ENCODE assay signal across 8 mouse cellular contexts in genomic region chr8:56294886-56295555, GRCm38 (mm10). TPM values are rescaled to one million over a fixed set of nuclear protein-coding genes. Genes with fewer than 3 reads are reported as not detected.
DNase-seq lines count a peak whose midpoint lies in the region; ATAC-seq lines count a peak whose summit lies in the region.

No protein-coding gene starts in this region.

- ATAC-seq in kidney, embryonic 16.5 days (ENCODE audit: low FRiP score, low TSS enrichment) = peak; percentile 55
- no peak for ATAC-seq in embryonic facial prominence, embryonic 12.5 days (ENCODE audit: insufficient number of reproducible peaks, insufficient read depth, low FRiP score, low TSS enrichment)
- ATAC-seq in hindbrain, embryonic 14.5 days (ENCODE audit: low FRiP score) = no peak; the same call in 1 of the 2 replicates
- ATAC-seq in midbrain, embryonic 15.5 days (replicated peaks) = peak; percentile 32; the same call in 1 of the 2 replicates

- no peaks in the 10 kb centered on the region; the same call in none of the 2 replicates for H3K27me3 ChIP-seq in kidney, embryonic 16.5 days (ENCODE audit: insufficient read depth, low read length)
- 0 out of 2 replicates have a peak, but pooled peaks cover 3% of the 10 kb centered on the region for H3K27me3 ChIP-seq in embryonic facial prominence, embryonic 12.5 days
- H3K27me3 ChIP-seq in hindbrain, embryonic 14.5 days (ENCODE audit: control insufficient read depth, insufficient read depth, low read length) = peaks cover 12% of the 10 kb centered on the region; the same call in 1 of the 2 replicates
- 0 out of 2 replicates have a peak, but pooled peaks cover 6% of the 10 kb centered on the region for H3K27me3 ChIP-seq in midbrain, embryonic 15.5 days (replicated peaks)

- 0 out of 2 replicates have a peak overlapping the region, but pooled peaks have one; percentile 29 for H3K27ac ChIP-seq in kidney, embryonic 16.5 days (ENCODE audit: low read length)
- no peak overlapping the region for H3K27ac ChIP-seq in embryonic facial prominence, embryonic 12.5 days
- no peak overlapping the region for H3K27ac ChIP-seq in hindbrain, embryonic 14.5 days
- H3K27ac ChIP-seq in midbrain, embryonic 15.5 days = no peak overlapping the region

- no peak for DNase-seq in kidney, postnatal 10 days
- peak; percentile 31 for DNase-seq in hindbrain, embryonic 14.5 days (ENCODE audit: low spot score)
- DNase-seq in right cerebral cortex, postnatal 25 days = no peak
- no peak for DNase-seq in right cerebral cortex, adult 18-20 months
- DNase-seq in adrenal gland, adult 18-20 months (ENCODE audit: low spot score in 2 of 2) = no peak

- no peaks in the 10 kb centered on the region for H3K9me3 ChIP-seq in kidney, embryonic 16.5 days (ENCODE audit: low read length)
- H3K9me3 ChIP-seq in embryonic facial prominence, embryonic 12.5 days = no peaks in the 10 kb centered on the region
- no peaks in the 10 kb centered on the region for H3K9me3 ChIP-seq in hindbrain, embryonic 14.5 days (ENCODE audit: control insufficient read depth, low read length)
- H3K9me3 ChIP-seq in midbrain, embryonic 15.5 days = no peaks in the 10 kb centered on the region

- 12% methylated on average over 14 of the region's 14 CpGs for WGBS in kidney, embryonic 16.5 days
- 19% methylated on average over 14 of the region's 14 CpGs for WGBS in embryonic facial prominence, embryonic 12.5 days
- 21% methylated on average over 14 of the region's 14 CpGs for WGBS in hindbrain, embryonic 14.5 days
- 22% methylated on average over 14 of the region's 14 CpGs for WGBS in midbrain, embryonic 15.5 days

- peaks cover 15% of the 10 kb centered on the region; the same call in 1 of the 2 replicates for H3K4me1 ChIP-seq in kidney, embryonic 16.5 days (ENCODE audit: insufficient read depth, low read length)
- H3K4me1 ChIP-seq in embryonic facial prominence, embryonic 12.5 days = 0 out of 2 replicates have a peak, but pooled peaks cover 3% of the 10 kb centered on the region
- peaks cover 12% of the 10 kb centered on the region; the same call in 1 of the 2 replicates for H3K4me1 ChIP-seq in hindbrain, embryonic 14.5 days (replicated peaks; ENCODE audit: control insufficient read depth, insufficient read depth, low read length)
- peaks cover 19% of the 10 kb centered on the region for H3K4me1 ChIP-seq in midbrain, embryonic 15.5 days

- no peaks in the 10 kb centered on the region for H3K36me3 ChIP-seq in kidney, embryonic 16.5 days (ENCODE audit: insufficient read depth, low read length)
- no peaks in the 10 kb centered on the region for H3K36me3 ChIP-seq in embryonic facial prominence, embryonic 12.5 days
- H3K36me3 ChIP-seq in hindbrain, embryonic 14.5 days (replicated peaks; ENCODE audit: control insufficient read depth, insufficient read depth) = no peaks in the 10 kb centered on the region
- H3K36me3 ChIP-seq in midbrain, embryonic 15.5 days (replicated peaks) = no peaks in the 10 kb centered on the region

- peak overlapping the region; percentile 71 for H3K9ac ChIP-seq in kidney, embryonic 16.5 days (replicated peaks; ENCODE audit: low read length)
- no peak overlapping the region for H3K9ac ChIP-seq in embryonic facial prominence, embryonic 12.5 days
- H3K9ac ChIP-seq in hindbrain, embryonic 14.5 days = peak overlapping the region; percentile 64
- H3K9ac ChIP-seq in midbrain, embryonic 15.5 days = peak overlapping the region; percentile 36; the same call in 1 of the 2 replicates

- peak overlapping the region; percentile 65 for H3K4me3 ChIP-seq in kidney, embryonic 16.5 days (ENCODE audit: low read length)
- H3K4me3 ChIP-seq in embryonic facial prominence, embryonic 12.5 days = peak overlapping the region; percentile 54
- peak overlapping the region; percentile 51 for H3K4me3 ChIP-seq in hindbrain, embryonic 14.5 days (replicated peaks; ENCODE audit: low read length)
- H3K4me3 ChIP-seq in midbrain, embryonic 15.5 days = peak overlapping the region; percentile 50

- peak overlapping the region; percentile 78 for H3K4me2 ChIP-seq in kidney, embryonic 16.5 days (replicated peaks; ENCODE audit: low read depth, low read length)
- peak overlapping the region; percentile 83 for H3K4me2 ChIP-seq in embryonic facial prominence, embryonic 12.5 days (replicated peaks)
- H3K4me2 ChIP-seq in hindbrain, embryonic 14.5 days (replicated peaks) = peak overlapping the region; percentile 77
- peak overlapping the region; percentile 94 for H3K4me2 ChIP-seq in midbrain, embryonic 15.5 days

RNA-seq across cellular contexts. Expression of gene Hpgd, which starts 0.6 kb away (rescaled TPM):
- 22.5 and 26.2 TPM in 2 replicates for polyA plus RNA-seq in kidney, embryonic 16.5 days (2015; fragmentation: Nextera tagmentation; extraction: Ambion mirVana)
- polyA plus RNA-seq in embryonic facial prominence, embryonic 12.5 days (2016; fragmentation: Nextera tagmentation; extraction: Ambion mirVana) = 46.1 and 57.6 TPM in 2 replicates
- polyA plus RNA-seq in hindbrain, embryonic 14.5 days (2014; fragmentation: Nextera tagmentation; extraction: Ambion mirVana) = 10.4 and 14.1 TPM in 2 replicates
- 3.8 and 4.0 TPM in 2 replicates for polyA plus RNA-seq in midbrain, embryonic 15.5 days (2015; fragmentation: Nextera tagmentation; extraction: Ambion mirVana)
- total RNA-seq in adrenal gland, adult 18-20 months (2021) = 10 to 100 TPM in 1 of 2 experiments, 1 to 10 TPM in 1; 5.2 to 10.5 TPM

Comparison
In these comparisons a context has a peak if more than half of its experiments do, and no peak if none do; other contexts are left out.
1. ATAC-seq: peak in kidney, embryonic 16.5 days (single experiment) and midbrain, embryonic 15.5 days (single experiment); none in embryonic facial prominence, embryonic 12.5 days (single experiment) and hindbrain, embryonic 14.5 days (single experiment).
2. Peak in every context shown above with its lines, with median percentiles within 50 percentile points of each other: H3K4me2 ChIP-seq and H3K4me3 ChIP-seq.